Mouse (Mus musculus) testis, adult 2 months (tissue): Measurements from ENCODE around the gene C1qc.

Experiments
- CTCF ChIP-seq: fragments of 200-500 bp; IDR thresholded peaks from 2 replicates; pipeline ENCODE4 v1.5.1; 2012; ENCODE audit warnings: low read depth, mild to moderate bottlenecking, inconsistent platforms, low read length, moderate library complexity; ENCODE audit not compliant: control insufficient read depth, insufficient read depth, insufficient replicate concordance
- POLR2A ChIP-seq: fragments of 200-500 bp; IDR thresholded peaks from 2 replicates; pipeline ENCODE4 v1.6.1; 2012; ENCODE audit warnings: low read depth, mild to moderate bottlenecking, inconsistent platforms, low read length, moderate library complexity; ENCODE audit not compliant: control insufficient read depth

- TF ChIP-seq POLR2A: no peak
- TF ChIP-seq CTCF: no peak
Measured at GRCm38 (mm10) chr4:136918834-136919233, 26.0 kb upstream of the C1qc start.
